Mouse (Mus musculus): ENCODE measurements at regions not wholly inside any gene's neighbourhood (a gene's known extent, or its start where the extent isn't known, plus 50 kb on each side); places are given as distances from the start of the nearest gene placed in this dataset.
"Not testable (repeated sequence)": the region's sequence is repeated elsewhere in the genome, so short reads cannot be mapped to it uniquely, and the experiment has no call there.

GRCm38 (mm10) chr12:119102106-119102505 lies 135.9 kb upstream of the Abcb5 start:
- ATAC-seq (ENCODE audit: extremely low read depth, insufficient number of reproducible peaks, low FRiP score, poor library complexity, severe bottlenecking): not testable (repeated sequence)

- ATAC-seq (ENCODE audit: extremely low read depth, insufficient number of reproducible peaks, low FRiP score, poor library complexity, severe bottlenecking): no peak
These were observed 133.5 kb upstream of the Abcb5 start for GRCm38 (mm10) chr12:119099736-119100135.

GRCm38 (mm10) chr12:119097814-119098213 lies 131.6 kb upstream of the Abcb5 start:
- no peak for ATAC-seq (ENCODE audit: extremely low read depth, insufficient number of reproducible peaks, low FRiP score, poor library complexity, severe bottlenecking)

GRCm38 (mm10) chr12:119094314-119094713 lies 128.1 kb upstream of the Abcb5 start:
- no peak for ATAC-seq (ENCODE audit: extremely low read depth, insufficient number of reproducible peaks, low FRiP score, poor library complexity, severe bottlenecking)

GRCm38 (mm10) chr12:119093402-119093801 lies 127.2 kb upstream of the Abcb5 start:
- no peak for ATAC-seq (ENCODE audit: extremely low read depth, insufficient number of reproducible peaks, low FRiP score, poor library complexity, severe bottlenecking)

- no peak for ATAC-seq (ENCODE audit: extremely low read depth, insufficient number of reproducible peaks, low FRiP score, poor library complexity, severe bottlenecking)
These were observed 123.1 kb upstream of the Abcb5 start for GRCm38 (mm10) chr12:119089292-119089691.

- no peak for ATAC-seq (ENCODE audit: extremely low read depth, insufficient number of reproducible peaks, low FRiP score, poor library complexity, severe bottlenecking)
These were observed 122.4 kb upstream of the Abcb5 start for GRCm38 (mm10) chr12:119088666-119089065.

- ATAC-seq (ENCODE audit: extremely low read depth, insufficient number of reproducible peaks, low FRiP score, poor library complexity, severe bottlenecking): no peak
These were observed 118.6 kb upstream of the Abcb5 start for GRCm38 (mm10) chr12:119084814-119085213.

GRCm38 (mm10) chr12:119082781-119083180 lies 116.6 kb upstream of the Abcb5 start:
- ATAC-seq (ENCODE audit: extremely low read depth, insufficient number of reproducible peaks, low FRiP score, poor library complexity, severe bottlenecking): no peak

- ATAC-seq (ENCODE audit: extremely low read depth, insufficient number of reproducible peaks, low FRiP score, poor library complexity, severe bottlenecking): no peak
These were observed 109.6 kb upstream of the Abcb5 start for GRCm38 (mm10) chr12:119075825-119076224.

- no peak for ATAC-seq (ENCODE audit: extremely low read depth, insufficient number of reproducible peaks, low FRiP score, poor library complexity, severe bottlenecking)
These were observed 108.7 kb upstream of the Abcb5 start for GRCm38 (mm10) chr12:119074742-119075478.

- ATAC-seq (ENCODE audit: extremely low read depth, insufficient number of reproducible peaks, low FRiP score, poor library complexity, severe bottlenecking): no peak
These were observed 107.9 kb upstream of the Abcb5 start for GRCm38 (mm10) chr12:119074147-119074546.

- no peak for ATAC-seq (ENCODE audit: extremely low read depth, insufficient number of reproducible peaks, low FRiP score, poor library complexity, severe bottlenecking)
These were observed 104.7 kb upstream of the Abcb5 start for GRCm38 (mm10) chr12:119070963-119071362.

GRCm38 (mm10) chr12:119070446-119070845 lies 104.2 kb upstream of the Abcb5 start:
- no peak for ATAC-seq (ENCODE audit: extremely low read depth, insufficient number of reproducible peaks, low FRiP score, poor library complexity, severe bottlenecking)

GRCm38 (mm10) chr12:119069747-119070146 lies 103.5 kb upstream of the Abcb5 start:
- ATAC-seq (ENCODE audit: extremely low read depth, insufficient number of reproducible peaks, low FRiP score, poor library complexity, severe bottlenecking): no peak

GRCm38 (mm10) chr12:119068079-119068478 lies 101.9 kb upstream of the Abcb5 start:
- no peak for ATAC-seq (ENCODE audit: extremely low read depth, insufficient number of reproducible peaks, low FRiP score, poor library complexity, severe bottlenecking)

GRCm38 (mm10) chr12:119062931-119063330 lies 96.7 kb upstream of the Abcb5 start:
- no peak for ATAC-seq (ENCODE audit: extremely low read depth, insufficient number of reproducible peaks, low FRiP score, poor library complexity, severe bottlenecking)

- ATAC-seq (ENCODE audit: extremely low read depth, insufficient number of reproducible peaks, low FRiP score, poor library complexity, severe bottlenecking): no peak
These were observed 96.3 kb upstream of the Abcb5 start for GRCm38 (mm10) chr12:119062490-119062889.

GRCm38 (mm10) chr12:119054560-119054959 lies 88.3 kb upstream of the Abcb5 start:
- no peak for ATAC-seq (ENCODE audit: extremely low read depth, insufficient number of reproducible peaks, low FRiP score, poor library complexity, severe bottlenecking)

- no peak for ATAC-seq (ENCODE audit: extremely low read depth, insufficient number of reproducible peaks, low FRiP score, poor library complexity, severe bottlenecking)
These were observed 85.6 kb upstream of the Abcb5 start for GRCm38 (mm10) chr12:119051692-119052379.
